Mouse (Mus musculus) bone marrow, adult 2 months (tissue): ENCODE measurements at regions not wholly inside any gene's neighbourhood (a gene's known extent, or its start where the extent isn't known, plus 50 kb on each side); places are given as distances from the start of the nearest gene placed in this dataset.

Source experiments
- CTCF ChIP-seq: fragments of 200-500 bp; IDR thresholded peaks from 2 replicates; pipeline ENCODE4 v1.5.1; 2011; ENCODE audit warnings: low read length, control low read depth; ENCODE audit not compliant: control insufficient read depth, insufficient read depth
- POLR2A ChIP-seq: fragments of 200-500 bp; IDR thresholded peaks from 2 replicates; pipeline ENCODE4 v1.6.1; 2011; ENCODE audit warnings: low read depth, mild to moderate bottlenecking, control low read depth, low read length, borderline replicate concordance; ENCODE audit not compliant: control insufficient read depth

- no peak for TF ChIP-seq CTCF
- no peak for TF ChIP-seq POLR2A
Observed at GRCm38 (mm10) chr1:144451731-144452130, 115.7 kb downstream of the Rgs21 start.
